Mouse (Mus musculus): ENCODE data around the gene Gpc2. TPM values are rescaled to one million over a fixed set of nuclear protein-coding genes. Genes with fewer than 3 reads are reported as not detected.

Gpc2 gene
- polyA plus RNA-seq (2014; fragmentation: Illumina TruSeq; extraction: RNeasy Lipid Tissue Mini Kit (QIAGEN cat#74804); ENCODE audit: low read depth, low replicate concordance) = 0.23 TPM

GRCm38 (mm10) chr5:138279585-138280424 lies at the start of gene Gpc2, which contains the start of the genes Gm43720 and Stag3:
TSS of gene Gpc2 (minus strand) at chr5:138280005.
TSS of gene Gm43720 (minus strand) at chr5:138279958.
TSS of gene Stag3 (plus strand) at chr5:138280240.

DNA sequence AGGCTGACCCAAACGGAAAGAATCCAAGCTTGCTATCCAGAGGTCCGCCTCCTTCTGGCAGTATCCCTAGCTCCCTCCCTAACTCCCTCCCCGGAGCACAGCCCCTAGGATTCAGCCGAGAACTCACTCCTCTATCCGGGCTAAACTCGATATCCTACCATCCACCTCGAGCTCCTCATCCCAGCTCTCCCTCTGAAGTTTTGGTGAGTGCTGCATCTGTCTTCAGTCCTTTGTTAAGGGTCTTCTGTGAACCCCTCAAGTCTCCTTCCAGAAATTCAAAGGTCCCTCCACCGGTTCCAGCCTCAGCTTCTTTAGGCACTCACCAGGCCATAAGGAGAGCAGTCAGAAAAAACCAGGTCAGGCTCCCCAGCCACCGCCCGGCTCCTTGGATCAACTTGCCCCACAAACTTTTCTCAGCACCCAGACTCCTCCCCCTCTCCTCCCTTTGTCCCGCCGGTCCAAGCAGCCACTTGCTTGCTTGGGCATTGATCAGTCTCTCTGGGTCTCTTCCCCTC lies 7.3 kb downstream of the Gpc2 start, which contains the start of gene Gal3st4:
Gene Gal3st4, minus strand, starts transcription at position 432 of the 515 bp plus-strand sequence.

GRCm38 (mm10) chr5:138263260-138264206 lies 16.3 kb downstream of the Gpc2 start, which contains the start of gene BC037034:
TSS of gene BC037034 (minus strand) at chr5:138264033.

DNA sequence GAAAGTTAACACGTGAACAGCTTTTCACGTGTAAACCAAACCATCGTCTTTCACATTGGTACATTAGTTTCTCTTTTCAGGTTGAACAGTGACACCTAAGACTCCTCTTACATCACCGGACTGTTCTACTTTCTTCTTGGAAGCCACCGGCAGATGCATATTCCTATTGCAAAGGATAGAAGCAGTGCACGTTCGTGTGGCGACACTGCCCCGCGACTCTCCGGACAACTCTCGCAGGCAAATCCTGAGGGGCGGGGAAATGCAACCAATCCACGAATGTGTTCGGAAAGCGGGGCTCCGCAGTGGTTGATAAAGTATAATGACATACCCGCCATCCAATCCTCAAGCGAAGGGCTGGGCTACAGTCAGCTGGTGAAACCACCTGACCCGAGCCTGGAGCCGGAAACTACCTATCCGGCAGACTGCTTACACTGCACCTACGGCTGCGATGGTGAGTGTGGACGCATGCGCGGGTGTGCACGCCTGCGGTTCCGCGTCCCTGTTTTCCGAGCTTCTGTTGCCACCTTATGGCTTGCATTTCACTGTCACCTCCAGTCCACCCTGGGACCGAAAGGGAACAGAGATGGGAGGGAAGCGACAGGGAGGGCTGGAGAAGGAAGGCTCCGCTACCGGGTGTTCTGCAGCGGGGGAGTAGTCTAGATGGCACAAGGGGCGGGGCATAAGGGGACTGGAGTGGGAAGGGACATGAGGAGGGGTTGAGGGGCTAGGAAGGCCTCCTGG lies 24.3 kb downstream of the Gpc2 start, which contains the start of gene Lamtor4:
Gene Lamtor4, plus strand, starts transcription at position 130 of the 741 bp plus-strand sequence.

DNA sequence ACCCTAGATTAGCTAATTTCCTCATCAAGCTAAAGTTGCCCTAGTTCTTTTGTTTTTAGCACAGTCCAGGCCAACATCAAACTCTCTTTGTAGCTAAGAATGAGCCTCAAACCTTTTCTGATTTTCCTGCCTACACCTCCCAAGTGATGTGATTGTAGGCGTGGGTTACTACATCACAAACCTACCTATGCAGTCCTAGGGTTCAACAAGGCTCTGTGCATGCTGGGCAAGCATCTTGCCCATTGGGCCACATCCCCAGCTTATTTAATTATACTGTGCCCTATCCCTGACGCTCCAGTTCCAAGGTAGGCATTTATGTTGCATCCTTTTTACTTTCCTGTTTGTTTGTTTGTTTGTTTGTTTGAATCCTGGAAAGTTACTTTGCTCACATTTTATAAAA lies 54.1 kb downstream of the Gpc2 start, which contains the start of gene Nxpe5:
Gene Nxpe5, plus strand, starts transcription at position 199 of the 400 bp plus-strand sequence.

Other genes with a start within 250 kb of the Gpc2 start
- not detected for gene Smok3c, start 226.8 kb downstream of the Gpc2 start, polyA plus RNA-seq (2014; fragmentation: Illumina TruSeq; extraction: RNeasy Lipid Tissue Mini Kit (QIAGEN cat#74804); ENCODE audit: low read depth, low replicate concordance)
- 48.4 TPM for gene Zkscan1, start 194.9 kb downstream of the Gpc2 start, polyA plus RNA-seq (2014; fragmentation: Illumina TruSeq; extraction: RNeasy Lipid Tissue Mini Kit (QIAGEN cat#74804); ENCODE audit: low read depth, low replicate concordance)
- gene Zscan21, start 163.1 kb downstream of the Gpc2 start, polyA plus RNA-seq (2014; fragmentation: Illumina TruSeq; extraction: RNeasy Lipid Tissue Mini Kit (QIAGEN cat#74804); ENCODE audit: low read depth, low replicate concordance) = 13.8 TPM
- 14.7 TPM for gene Zfp113, start 124.3 kb downstream of the Gpc2 start, polyA plus RNA-seq (2014; fragmentation: Illumina TruSeq; extraction: RNeasy Lipid Tissue Mini Kit (QIAGEN cat#74804); ENCODE audit: low read depth, low replicate concordance)
- gene Cops6, start 118.9 kb downstream of the Gpc2 start, polyA plus RNA-seq (2014; fragmentation: Illumina TruSeq; extraction: RNeasy Lipid Tissue Mini Kit (QIAGEN cat#74804); ENCODE audit: low read depth, low replicate concordance) = 94.6 TPM
- 3.0 TPM for gene Ap4m1, start 108.0 kb downstream of the Gpc2 start, polyA plus RNA-seq (2014; fragmentation: Illumina TruSeq; extraction: RNeasy Lipid Tissue Mini Kit (QIAGEN cat#74804); ENCODE audit: low read depth, low replicate concordance)
- 12.5 TPM for gene Mcm7, start 107.6 kb downstream of the Gpc2 start, polyA plus RNA-seq (2014; fragmentation: Illumina TruSeq; extraction: RNeasy Lipid Tissue Mini Kit (QIAGEN cat#74804); ENCODE audit: low read depth, low replicate concordance)
- 4.4 TPM for gene Taf6, start 92.6 kb downstream of the Gpc2 start, polyA plus RNA-seq (2014; fragmentation: Illumina TruSeq; extraction: RNeasy Lipid Tissue Mini Kit (QIAGEN cat#74804); ENCODE audit: low read depth, low replicate concordance)
- gene Cnpy4, start 92.5 kb downstream of the Gpc2 start, polyA plus RNA-seq (2014; fragmentation: Illumina TruSeq; extraction: RNeasy Lipid Tissue Mini Kit (QIAGEN cat#74804); ENCODE audit: low read depth, low replicate concordance) = 15.5 TPM
- 0.47 TPM for gene Mblac1, start 85.7 kb downstream of the Gpc2 start, polyA plus RNA-seq (2014; fragmentation: Illumina TruSeq; extraction: RNeasy Lipid Tissue Mini Kit (QIAGEN cat#74804); ENCODE audit: low read depth, low replicate concordance)
- gene Nxpe5, start 54.1 kb downstream of the Gpc2 start, polyA plus RNA-seq (2014; fragmentation: Illumina TruSeq; extraction: RNeasy Lipid Tissue Mini Kit (QIAGEN cat#74804); ENCODE audit: low read depth, low replicate concordance) = not detected
- gene Lamtor4, start 24.5 kb downstream of the Gpc2 start, polyA plus RNA-seq (2014; fragmentation: Illumina TruSeq; extraction: RNeasy Lipid Tissue Mini Kit (QIAGEN cat#74804); ENCODE audit: low read depth, low replicate concordance) = 1.3 TPM
- gene BC037034, start 16.0 kb downstream of the Gpc2 start, polyA plus RNA-seq (2014; fragmentation: Illumina TruSeq; extraction: RNeasy Lipid Tissue Mini Kit (QIAGEN cat#74804); ENCODE audit: low read depth, low replicate concordance) = 1.9 TPM
- gene Gal3st4, start 7.2 kb downstream of the Gpc2 start, polyA plus RNA-seq (2014; fragmentation: Illumina TruSeq; extraction: RNeasy Lipid Tissue Mini Kit (QIAGEN cat#74804); ENCODE audit: low read depth, low replicate concordance) = not detected
- gene Gm43720, start within 50 bp of the Gpc2 start, polyA plus RNA-seq (2014; fragmentation: Illumina TruSeq; extraction: RNeasy Lipid Tissue Mini Kit (QIAGEN cat#74804); ENCODE audit: low read depth, low replicate concordance) = not detected
- gene Stag3, start 235 bp upstream of the Gpc2 start, polyA plus RNA-seq (2014; fragmentation: Illumina TruSeq; extraction: RNeasy Lipid Tissue Mini Kit (QIAGEN cat#74804); ENCODE audit: low read depth, low replicate concordance) = not detected
- not detected for gene Pvrig, start 62.0 kb upstream of the Gpc2 start, polyA plus RNA-seq (2014; fragmentation: Illumina TruSeq; extraction: RNeasy Lipid Tissue Mini Kit (QIAGEN cat#74804); ENCODE audit: low read depth, low replicate concordance)
- 20.6 TPM for gene Zfp157, start 161.5 kb upstream of the Gpc2 start, polyA plus RNA-seq (2014; fragmentation: Illumina TruSeq; extraction: RNeasy Lipid Tissue Mini Kit (QIAGEN cat#74804); ENCODE audit: low read depth, low replicate concordance)

All from adrenal gland, adult 10 weeks (tissue).